Mouse (Mus musculus) lung, embryonic 14.5 days (tissue): ENCODE measurements at regions not wholly inside any gene's neighbourhood (a gene's known extent, or its start where the extent isn't known, plus 50 kb on each side); places are given as distances from the start of the nearest gene placed in this dataset.

Experiments used
- ATAC-seq: fragments of 200-750 bp; cut with Nextera tagmentation; 2 replicates; pipeline ENCODE4 v1.8.0; 2017; ENCODE audit warnings: mild to moderate bottlenecking, moderate TSS enrichment, moderate library complexity; ENCODE audit not compliant: insufficient read depth
- DNase-seq: peaks from one replicate; pipeline ENCODE4 v3.0.0-alpha.2; 2015
- H3K27ac ChIP-seq: fragments of 300-500 bp; sonication (generic); 2 replicates; pipeline ENCODE4 v1.5.1; 2014; ENCODE audit warnings: low read depth, mild to moderate bottlenecking, moderate library complexity
- H3K27me3 ChIP-seq: fragments of 300-500 bp; sonication (generic); 2 replicates; pipeline ENCODE4 v1.6.1; 2014; ENCODE audit warnings: low read length, control low read depth; ENCODE audit not compliant: insufficient read depth
- H3K36me3 ChIP-seq: fragments of 300-500 bp; sonication (generic); 2 replicates; pipeline ENCODE4 v1.6.1; 2014; ENCODE audit warnings: control low read depth; ENCODE audit not compliant: insufficient read depth
- H3K4me1 ChIP-seq: fragments of 300-500 bp; sonication (generic); 2 replicates; pipeline ENCODE4 v1.6.1; 2014; ENCODE audit warnings: antibody characterized with exemption, control low read depth; ENCODE audit not compliant: insufficient read depth
- H3K4me2 ChIP-seq: fragments of 300-500 bp; sonication (generic); 2 replicates; pipeline ENCODE4 v1.6.1; 2014; ENCODE audit warnings: mild to moderate bottlenecking
- H3K4me3 ChIP-seq: fragments of 300-500 bp; sonication (generic); 2 replicates; pipeline ENCODE4 v1.5.1; 2014; ENCODE audit warnings: low read depth, low read length
- H3K9ac ChIP-seq: fragments of 300-500 bp; sonication (generic); 2 replicates; pipeline ENCODE4 v1.6.1; 2014
- H3K9me3 ChIP-seq: fragments of 300-500 bp; sonication (generic); 2 replicates; pipeline ENCODE4 v1.6.1; 2016; ENCODE audit warnings: low read depth, low read length, control low read depth
- CTCF ChIP-seq: IDR thresholded peaks from 2 replicates; pipeline ENCODE4 v1.5.1; 2016; ENCODE audit warnings: antibody characterized with exemption, low read depth
- WGBS: fragments of 180-500 bp; shearing (Covaris S2); extraction: QIAGEN DNeasy Blood & Tissue Kit; methylation state at CpG from one replicate; pipeline ENCODE4 v1.1.7; 2014; 5-methylcytosine and 5-hydroxymethylcytosine counted together

DNA sequence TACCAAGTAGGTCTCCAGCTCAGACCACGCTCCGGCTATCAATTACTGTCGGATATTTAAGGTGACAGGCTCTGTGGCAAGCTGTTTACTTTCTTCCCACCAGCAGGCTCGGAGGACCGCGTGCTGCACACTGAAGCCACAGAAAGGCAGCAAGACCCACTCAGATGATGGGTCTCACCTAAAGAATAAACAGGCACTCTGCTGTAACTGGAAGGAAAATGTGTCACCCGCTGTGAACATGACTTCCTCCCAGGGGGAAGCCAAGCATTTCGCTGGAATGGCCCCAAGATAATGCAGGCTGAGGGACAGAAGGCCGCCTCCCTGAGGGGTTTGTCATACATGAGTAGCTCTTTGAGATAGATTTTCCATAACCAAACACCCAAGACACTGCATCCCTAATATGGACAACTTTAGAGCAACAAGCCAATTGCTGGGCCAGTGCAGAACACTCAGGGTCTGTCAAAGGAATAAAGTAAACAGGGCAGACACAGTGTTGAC, 259.3 kb downstream of the Atp23 start:
- TF ChIP-seq CTCF = no peak
- H3K27ac ChIP-seq = no peak overlapping the region
- WGBS = 2% methylated on average over 9 of the region's 9 CpGs
- no peaks in the 10 kb centered on the region for H3K4me1 ChIP-seq
- H3K9me3 ChIP-seq = no peaks in the 10 kb centered on the region
- H3K9ac ChIP-seq = no peak overlapping the region
- H3K4me3 ChIP-seq = no peak overlapping the region
- H3K4me2 ChIP-seq = no peak overlapping the region
- ATAC-seq (peak; percentile 83), DNase-seq (peak; percentile 69)
- H3K27me3 ChIP-seq = no peaks in the 10 kb centered on the region
- no peaks in the 10 kb centered on the region for H3K36me3 ChIP-seq

DNA sequence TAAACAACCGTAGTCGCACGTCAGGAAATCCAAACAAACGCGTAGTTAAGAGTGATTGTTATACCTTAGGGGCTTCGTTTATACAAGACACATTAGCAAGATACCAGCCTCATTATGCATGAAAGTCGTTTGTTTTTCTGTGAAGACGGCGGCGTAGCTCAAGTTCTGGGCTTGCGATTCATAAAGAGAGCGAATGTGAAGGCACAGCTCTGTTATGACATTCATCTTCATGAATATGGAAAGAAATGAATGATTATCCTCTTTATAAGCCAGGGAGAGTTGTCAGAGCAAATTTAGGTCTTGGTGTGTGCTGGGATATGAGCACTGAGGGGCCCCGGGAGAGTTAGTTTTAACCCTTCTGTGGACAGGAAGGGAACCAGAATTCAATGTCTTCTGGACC, 266.4 kb downstream of the Atp23 start:
- no peaks in the 10 kb centered on the region for H3K4me1 ChIP-seq
- no peak overlapping the region for H3K4me2 ChIP-seq
- DNase-seq (no peak), ATAC-seq (no peak)
- WGBS = 10% methylated on average over 13 of the region's 13 CpGs
- no peak overlapping the region for H3K4me3 ChIP-seq
- no peak for TF ChIP-seq CTCF
- H3K27me3 ChIP-seq = no peaks in the 10 kb centered on the region
- no peaks in the 10 kb centered on the region for H3K36me3 ChIP-seq
- H3K9me3 ChIP-seq = no peaks in the 10 kb centered on the region
- no peak overlapping the region for H3K9ac ChIP-seq
- H3K27ac ChIP-seq = no peak overlapping the region

- H3K9ac ChIP-seq = no peak overlapping the region
- no peaks in the 10 kb centered on the region for H3K27me3 ChIP-seq
- H3K4me2 ChIP-seq = no peak overlapping the region
- ATAC-seq (no peak), DNase-seq (peak; percentile 28)
- 32% methylated on average over 4 of the region's 4 CpGs for WGBS
- peak; percentile 57 for TF ChIP-seq CTCF
- H3K36me3 ChIP-seq = no peaks in the 10 kb centered on the region
- no peak overlapping the region for H3K4me3 ChIP-seq
- no peaks in the 10 kb centered on the region for H3K4me1 ChIP-seq
- no peak overlapping the region for H3K27ac ChIP-seq
- no peaks in the 10 kb centered on the region for H3K9me3 ChIP-seq
These were observed 273.1 kb downstream of the Atp23 start for GRCm38 (mm10) chr10:126628057-126628456.

GRCm38 (mm10) chr10:126625466-126625865, 275.7 kb downstream of the Atp23 start:
- Histone ChIP-seq H3K36me3 (no peaks in the 10 kb centered on the region), H3K4me2 (no peak overlapping the region), H3K9me3 (no peaks in the 10 kb centered on the region), H3K4me3 (no peak overlapping the region), H3K9ac (no peak overlapping the region), H3K27ac (no peak overlapping the region), H3K4me1 (no peaks in the 10 kb centered on the region), H3K27me3 (no peaks in the 10 kb centered on the region)
- peak; percentile 85 for DNase-seq
- peak; percentile 11; the same call in 1 of the 2 replicates for ATAC-seq
- 53% methylated on average over 7 of the region's 7 CpGs for WGBS
- no peak for TF ChIP-seq CTCF

- Histone ChIP-seq H3K4me1 (no peaks in the 10 kb centered on the region), H3K36me3 (no peaks in the 10 kb centered on the region), H3K27me3 (no peaks in the 10 kb centered on the region), H3K9ac (no peak overlapping the region), H3K4me2 (no peak overlapping the region), H3K27ac (no peak overlapping the region), H3K4me3 (no peak overlapping the region), H3K9me3 (no peaks in the 10 kb centered on the region)
- ATAC-seq = no peak
- DNase-seq = no peak
- no peak for TF ChIP-seq CTCF
- WGBS = 77% methylated on average over 6 of the region's 6 CpGs
These were observed 280.4 kb downstream of the Atp23 start for GRCm38 (mm10) chr10:126620802-126621201.

- TF ChIP-seq CTCF = no peak
- H3K4me3 ChIP-seq = no peak overlapping the region
- no peaks in the 10 kb centered on the region for H3K4me1 ChIP-seq
- no peaks in the 10 kb centered on the region for H3K27me3 ChIP-seq
- no peaks in the 10 kb centered on the region for H3K36me3 ChIP-seq
- ATAC-seq (no peak), DNase-seq (no peak)
- H3K27ac ChIP-seq = no peak overlapping the region
- 38% methylated on average over 10 of the region's 10 CpGs for WGBS
- no peaks in the 10 kb centered on the region for H3K9me3 ChIP-seq
- no peak overlapping the region for H3K9ac ChIP-seq
- H3K4me2 ChIP-seq = no peak overlapping the region
These were observed 281.2 kb downstream of the Atp23 start for GRCm38 (mm10) chr10:126619970-126620369.

DNA sequence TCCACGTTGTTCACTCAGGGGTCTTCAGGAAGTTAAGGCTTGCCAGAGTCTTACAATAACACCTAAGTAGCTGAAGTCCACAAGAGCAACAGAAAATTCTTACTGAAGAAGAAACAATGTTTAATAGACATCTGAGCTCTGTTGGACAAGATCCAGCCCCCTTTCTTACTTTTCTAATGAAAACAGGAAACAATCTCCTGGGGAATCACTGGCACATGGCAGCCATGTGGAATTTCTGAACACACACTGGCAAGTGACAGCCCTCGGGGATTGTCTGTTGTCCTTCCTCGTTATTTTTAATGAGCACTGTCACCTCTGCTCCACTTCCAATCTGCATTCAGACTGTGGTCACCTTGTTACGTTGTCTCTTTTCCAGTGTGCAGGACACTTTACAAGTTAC, 288.9 kb downstream of the Atp23 start:
- Histone ChIP-seq H3K27ac (no peak overlapping the region), H3K4me2 (no peak overlapping the region), H3K4me1 (no peaks in the 10 kb centered on the region), H3K36me3 (no peaks in the 10 kb centered on the region), H3K9me3 (no peaks in the 10 kb centered on the region), H3K9ac (no peak overlapping the region), H3K27me3 (no peaks in the 10 kb centered on the region), H3K4me3 (no peak overlapping the region)
- 64% methylated on average over 4 of the region's 4 CpGs for WGBS
- no peak for TF ChIP-seq CTCF
- ATAC-seq = no peak
- no peak for DNase-seq

DNA sequence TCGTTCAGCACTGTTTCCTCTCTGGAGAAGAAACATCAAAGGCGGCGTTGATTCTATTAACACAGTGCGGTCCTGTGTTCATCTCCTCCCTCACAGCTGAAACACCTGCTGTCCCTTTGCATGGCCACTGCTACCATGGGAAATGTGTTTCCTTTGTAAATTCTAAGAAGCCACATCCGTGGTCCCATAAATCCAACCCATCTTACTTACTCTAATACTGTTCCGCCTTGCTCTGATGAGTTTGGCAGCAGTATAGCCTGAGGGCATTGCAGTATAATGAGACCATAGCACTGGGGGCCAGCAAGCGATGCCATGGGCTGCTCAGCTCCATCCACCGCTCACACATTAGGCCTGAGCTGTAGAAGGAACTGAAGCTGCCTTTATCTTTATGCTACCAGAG, 290.6 kb downstream of the Atp23 start:
- WGBS = 87% methylated on average over 8 of the region's 8 CpGs
- H3K4me3 ChIP-seq = no peak overlapping the region
- no peak for DNase-seq
- H3K9ac ChIP-seq = no peak overlapping the region
- H3K27me3 ChIP-seq = no peaks in the 10 kb centered on the region
- no peaks in the 10 kb centered on the region for H3K4me1 ChIP-seq
- no peak for ATAC-seq
- H3K4me2 ChIP-seq = no peak overlapping the region
- no peaks in the 10 kb centered on the region for H3K36me3 ChIP-seq
- no peak for TF ChIP-seq CTCF
- no peak overlapping the region for H3K27ac ChIP-seq
- no peaks in the 10 kb centered on the region for H3K9me3 ChIP-seq
